Mouse (Mus musculus) hindbrain, embryonic 12.5 days (tissue): ENCODE data around the gene Fam72a. TPM values are rescaled to one million over a fixed set of nuclear protein-coding genes. Genes with fewer than 3 reads are reported as not detected.
A peak's percentile ranks its signal among the peaks of the same experiment; 100 is the strongest.

Experiments
- ATAC-seq: fragments of 200-750 bp; cut with Nextera tagmentation; 2 replicates; pipeline ENCODE4 v1.8.0; 2017; ENCODE audit warnings: moderate TSS enrichment; ENCODE audit not compliant: low FRiP score
- H3K27ac ChIP-seq: fragments of 300-500 bp; sonication (generic); 2 replicates; pipeline ENCODE4 v1.5.1; 2016; ENCODE audit warnings: mild to moderate bottlenecking
- H3K27me3 ChIP-seq: fragments of 300-500 bp; sonication (generic); 2 replicates; pipeline ENCODE4 v1.6.1; 2016; ENCODE audit warnings: mild to moderate bottlenecking
- H3K36me3 ChIP-seq: fragments of 300-500 bp; sonication (generic); 2 replicates; pipeline ENCODE4 v1.6.1; 2016; ENCODE audit warnings: mild to moderate bottlenecking
- H3K4me1 ChIP-seq: fragments of 300-500 bp; sonication (generic); 2 replicates; pipeline ENCODE4 v1.6.1; 2016
- H3K4me2 ChIP-seq: fragments of 300-500 bp; sonication (generic); replicated peaks from 2 replicates; pipeline ENCODE4 v1.6.1; 2016; ENCODE audit warnings: mild to moderate bottlenecking
- H3K4me3 ChIP-seq: fragments of 300-500 bp; sonication (generic); 2 replicates; pipeline ENCODE4 v1.5.1; 2016; ENCODE audit warnings: mild to moderate bottlenecking
- H3K9ac ChIP-seq: fragments of 300-500 bp; sonication (generic); 2 replicates; pipeline ENCODE4 v1.6.1; 2016; ENCODE audit warnings: mild to moderate bottlenecking, moderate library complexity
- H3K9me3 ChIP-seq: fragments of 300-500 bp; sonication (generic); replicated peaks from 2 replicates; pipeline ENCODE4 v1.6.1; 2016; ENCODE audit warnings: mild to moderate bottlenecking
- WGBS: fragments of 180-500 bp; shearing (Covaris S2); methylation state at CpG from one replicate; pipeline ENCODE4 v1.1.7; 2016; 5-methylcytosine and 5-hydroxymethylcytosine counted together
- polyA plus RNA-seq: library from polyadenylated mRNA; unstranded; fragments of >200 nt; fragmentation: Nextera tagmentation; extraction: Ambion mirVana; gene quantifications from 2 replicates; pipeline ENCODE4 v1.2.1, GENCODE M21; 2016

Fam72a gene
- polyA plus RNA-seq, 1 experiment from 2014 or later, result 2.8 TPM

GRCm38 (mm10) chr1:131511131-131511530 lies 16.6 kb upstream of the Fam72a start:
- no peak overlapping the region for H3K4me2 ChIP-seq
- peaks cover 2% of the 10 kb centered on the region; the same call in 1 of the 2 replicates for H3K4me1 ChIP-seq
- no peaks in the 10 kb centered on the region for H3K27me3 ChIP-seq
- ATAC-seq, result no peak
- no peak overlapping the region for H3K4me3 ChIP-seq
- H3K9ac ChIP-seq, result no peak overlapping the region
- no peaks in the 10 kb centered on the region for H3K9me3 ChIP-seq
- H3K27ac ChIP-seq, result no peak overlapping the region
- no peaks in the 10 kb centered on the region for H3K36me3 ChIP-seq

DNA sequence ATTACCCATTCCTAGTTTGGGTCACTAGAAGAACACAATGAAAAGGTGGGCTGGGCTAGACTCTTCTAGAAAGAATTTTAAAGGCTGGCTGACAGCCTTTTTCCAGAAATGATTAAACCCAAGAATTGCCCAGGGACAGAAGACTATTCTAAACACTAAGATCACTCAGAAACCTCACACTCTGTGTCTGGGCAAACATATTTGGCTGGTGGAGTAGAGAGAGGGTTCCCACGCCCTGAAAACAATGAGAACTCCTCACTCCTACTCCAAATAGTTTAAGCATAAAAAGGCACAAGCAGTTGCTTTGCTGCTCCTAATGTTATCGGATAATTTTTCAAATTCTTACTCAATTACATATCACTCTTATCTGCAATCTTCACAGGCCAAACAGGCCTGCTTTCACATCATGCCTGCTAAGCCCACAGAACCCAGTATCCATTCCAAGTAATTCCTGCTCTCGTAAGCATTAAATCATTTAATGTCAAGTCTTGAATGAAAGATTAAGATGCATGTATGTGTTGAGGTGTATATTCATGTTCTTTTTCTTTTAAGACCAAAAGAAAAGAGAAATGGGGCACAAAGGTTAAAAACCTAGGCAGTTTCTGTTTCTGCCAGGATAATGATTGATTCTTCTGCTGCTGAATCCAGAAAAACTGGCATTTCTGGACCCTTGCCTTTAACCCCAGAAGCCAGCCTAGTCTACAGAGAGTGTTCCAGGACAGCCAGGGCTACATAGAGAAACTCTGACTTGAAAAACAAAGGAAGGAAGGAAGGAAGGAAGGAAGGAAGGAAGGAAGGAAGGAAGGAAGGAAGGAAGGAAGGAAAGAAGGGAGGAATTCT lies 15.8 kb upstream of the Fam72a start:
- Histone ChIP-seq H3K4me2 (no peak overlapping the region), H3K4me1 (no peaks in the 10 kb centered on the region; the same call in 1 of the 2 replicates), H3K9me3 (no peaks in the 10 kb centered on the region), H3K36me3 (no peaks in the 10 kb centered on the region), H3K27ac (no peak overlapping the region), H3K27me3 (no peaks in the 10 kb centered on the region), H3K9ac (no peak overlapping the region), H3K4me3 (no peak overlapping the region)
- ATAC-seq, result no peak
- 80% methylated on average over 3 of the region's 3 CpGs for WGBS

- no peak overlapping the region for H3K9ac ChIP-seq
- WGBS, result 94% methylated on average over 2 of the region's 2 CpGs
- H3K9me3 ChIP-seq, result no peaks in the 10 kb centered on the region
- H3K4me3 ChIP-seq, result no peak overlapping the region
- no peaks in the 10 kb centered on the region for H3K27me3 ChIP-seq
- no peak overlapping the region for H3K27ac ChIP-seq
- no peak for ATAC-seq
- no peaks in the 10 kb centered on the region for H3K36me3 ChIP-seq
- H3K4me2 ChIP-seq, result no peak overlapping the region
- H3K4me1 ChIP-seq, result no peaks in the 10 kb centered on the region; the same call in 1 of the 2 replicates
Measured at GRCm38 (mm10) chr1:131513136-131513535, 14.6 kb upstream of the Fam72a start.

DNA sequence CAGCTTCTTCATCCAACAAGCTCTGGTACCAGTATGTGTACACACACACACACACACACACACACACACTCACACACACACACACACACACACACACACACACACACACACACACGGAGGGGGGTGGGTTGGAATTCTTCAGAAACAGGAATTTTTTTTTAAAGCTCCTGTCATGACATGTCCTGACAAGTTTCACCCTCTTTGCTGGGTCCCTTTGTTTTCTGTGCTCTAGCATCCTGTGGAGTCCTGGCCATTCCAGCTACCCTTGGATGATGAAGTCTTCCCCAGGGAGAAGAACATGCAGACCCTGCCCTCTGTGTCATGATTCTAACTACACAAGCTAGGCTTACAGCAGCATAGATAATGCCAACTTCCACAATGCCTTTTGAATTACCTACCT lies 13.5 kb upstream of the Fam72a start:
- Histone ChIP-seq H3K9me3 (no peaks in the 10 kb centered on the region), H3K27me3 (no peaks in the 10 kb centered on the region), H3K4me1 (no peaks in the 10 kb centered on the region; the same call in 1 of the 2 replicates), H3K27ac (no peak overlapping the region), H3K9ac (no peak overlapping the region), H3K4me3 (no peak overlapping the region), H3K4me2 (no peak overlapping the region), H3K36me3 (no peaks in the 10 kb centered on the region)
- 64% methylated on average over 1 of the region's 1 CpGs for WGBS
- no peak for ATAC-seq

GRCm38 (mm10) chr1:131516588-131516987 lies 11.1 kb upstream of the Fam72a start:
- no peaks in the 10 kb centered on the region for H3K27me3 ChIP-seq
- no peaks in the 10 kb centered on the region for H3K9me3 ChIP-seq
- WGBS, result 90% methylated on average over 3 of the region's 3 CpGs
- H3K4me2 ChIP-seq, result no peak overlapping the region
- H3K4me1 ChIP-seq, result no peaks in the 10 kb centered on the region; the same call in 1 of the 2 replicates
- H3K9ac ChIP-seq, result no peak overlapping the region
- H3K4me3 ChIP-seq, result no peak overlapping the region
- no peak overlapping the region for H3K27ac ChIP-seq
- ATAC-seq, result no peak
- no peaks in the 10 kb centered on the region for H3K36me3 ChIP-seq

- Histone ChIP-seq H3K9ac (peak overlapping the region; percentile 32; the same call in 1 of the 2 replicates), H3K27ac (no peak overlapping the region), H3K27me3 (no peaks in the 10 kb centered on the region), H3K36me3 (no peaks in the 10 kb centered on the region), H3K4me1 (peaks cover 36% of the 10 kb centered on the region), H3K4me3 (peak overlapping the region; percentile 87), H3K9me3 (no peaks in the 10 kb centered on the region), H3K4me2 (peak overlapping the region; percentile 91)
- ATAC-seq, result no peak
- WGBS, result 35% methylated on average over 3 of the region's 3 CpGs
Measured at GRCm38 (mm10) chr1:131523794-131524193, 3.9 kb upstream of the Fam72a start.

GRCm38 (mm10) chr1:131525101-131525585 lies 2.6 kb upstream of the Fam72a start:
- Histone ChIP-seq H3K9ac (peak overlapping the region; percentile 89), H3K9me3 (no peaks in the 10 kb centered on the region), H3K36me3 (no peaks in the 10 kb centered on the region), H3K4me3 (peak overlapping the region; percentile 87), H3K4me2 (peak overlapping the region; percentile 91), H3K4me1 (peaks cover 47% of the 10 kb centered on the region), H3K27me3 (no peaks in the 10 kb centered on the region), H3K27ac (peak overlapping the region; percentile 94)
- ATAC-seq, result no peak
- WGBS, result 1% methylated on average over 26 of the region's 26 CpGs

DNA sequence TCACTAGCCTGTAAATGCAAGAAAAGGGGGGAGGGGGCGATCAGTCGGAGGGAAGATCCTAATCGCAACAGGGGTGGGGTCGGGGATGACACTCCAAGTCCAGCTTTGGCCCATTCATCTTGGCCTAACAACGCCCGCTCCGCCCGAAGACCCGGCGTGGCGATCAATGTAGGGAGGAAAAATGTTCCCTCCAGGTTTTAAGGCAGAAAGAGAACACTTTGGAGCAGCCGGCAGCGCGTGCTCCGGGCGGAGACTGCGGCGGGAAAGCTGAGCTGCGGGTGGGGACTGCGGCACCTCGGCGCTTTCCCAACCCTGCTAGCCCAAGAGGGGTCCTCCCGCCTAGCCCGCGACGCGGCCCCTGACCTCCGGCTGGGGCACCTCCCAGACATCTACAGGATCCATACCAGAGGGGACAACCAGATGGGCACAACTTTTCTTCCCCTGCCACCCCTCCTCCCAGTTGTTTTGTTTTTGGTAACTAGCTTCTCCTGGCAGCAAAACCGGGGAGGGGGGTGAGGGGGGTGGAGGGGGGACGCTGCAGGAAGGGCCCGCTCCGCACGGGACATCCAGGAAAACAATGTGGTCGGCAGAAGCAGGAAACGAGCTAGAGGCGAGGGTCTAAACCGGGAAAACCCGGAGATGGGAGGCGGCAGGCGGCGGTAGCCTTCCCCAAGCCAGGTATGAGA lies 2.0 kb upstream of the Fam72a start:
- WGBS, result 0% methylated on average over 38 of the region's 41 CpGs
- H3K4me1 ChIP-seq, result peaks cover 47% of the 10 kb centered on the region

DNA sequence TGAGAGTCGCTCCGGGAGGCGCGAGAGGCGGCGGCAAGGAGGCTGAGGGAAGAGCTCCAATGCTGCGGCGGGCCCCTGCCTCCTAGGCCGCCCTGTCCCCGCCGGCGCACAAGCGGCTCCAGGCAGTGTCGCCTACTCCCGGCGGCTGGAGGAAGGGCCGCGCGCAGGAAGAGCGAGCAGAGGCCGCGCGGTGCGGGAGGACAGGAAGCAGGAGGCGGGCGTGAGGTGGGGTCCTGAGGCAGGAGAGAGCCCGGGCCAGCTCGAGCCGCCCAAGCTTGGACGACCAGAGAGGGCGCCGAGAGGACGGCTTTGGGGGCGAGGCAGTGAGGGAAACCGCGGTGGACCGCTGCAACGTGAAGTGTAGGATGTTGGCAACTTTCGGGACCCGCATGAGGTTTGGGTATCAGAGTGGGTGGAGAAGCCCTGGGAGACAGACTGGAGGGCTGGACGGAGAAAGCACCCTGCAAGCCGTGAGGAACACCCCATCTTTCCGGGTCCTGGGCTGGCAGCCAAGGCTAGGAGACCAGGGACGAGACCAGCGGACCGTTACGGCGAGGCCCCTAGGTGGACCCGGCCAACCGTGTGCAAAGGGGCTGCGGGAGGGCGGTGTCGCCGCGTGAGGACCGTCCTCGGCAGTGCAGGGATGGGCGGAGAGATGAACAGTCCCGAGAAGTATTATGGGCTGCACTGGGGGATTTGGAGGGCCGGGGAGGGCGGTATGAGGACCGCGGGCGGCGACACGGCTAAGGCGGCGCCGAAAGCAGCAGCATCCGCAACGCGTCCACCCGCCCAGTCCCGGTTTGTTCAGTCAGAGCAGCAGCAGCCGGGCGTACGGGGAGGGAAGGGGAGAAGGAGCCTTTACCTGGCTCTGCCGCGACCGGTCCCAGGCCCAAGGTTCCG lies 1.1 kb upstream of the Fam72a start:
- peak overlapping the region; percentile 87 for H3K4me3 ChIP-seq
- peaks cover 47% of the 10 kb centered on the region for H3K4me1 ChIP-seq
- H3K27me3 ChIP-seq, result no peaks in the 10 kb centered on the region
- ATAC-seq, result peak; percentile 53
- peak overlapping the region; percentile 91 for H3K4me2 ChIP-seq
- WGBS, result under 1% methylated on average over 64 of the region's 81 CpGs
- peak overlapping the region; percentile 94 for H3K27ac ChIP-seq
- H3K9ac ChIP-seq, result peak overlapping the region; percentile 89
- H3K9me3 ChIP-seq, result no peaks in the 10 kb centered on the region
- no peaks in the 10 kb centered on the region for H3K36me3 ChIP-seq

More for the DNA sequence above, 2.0 kb upstream of the Fam72a start:
- Histone ChIP-seq H3K9me3 (no peaks in the 10 kb centered on the region), H3K9ac (peak overlapping the region; percentile 89), H3K27ac (peak overlapping the region; percentile 94), H3K36me3 (no peaks in the 10 kb centered on the region), H3K4me2 (peak overlapping the region; percentile 91), H3K4me3 (peak overlapping the region; percentile 87), H3K27me3 (no peaks in the 10 kb centered on the region)
- ATAC-seq, result no peak

GRCm38 (mm10) chr1:131528081-131528507 lies 391 bp downstream of the Fam72a start:
- ATAC-seq, result no peak
- H3K4me1 ChIP-seq, result peaks cover 39% of the 10 kb centered on the region

GRCm38 (mm10) chr1:131528561-131529166 lies 961 bp downstream of the Fam72a start:
- Histone ChIP-seq H3K9me3 (no peaks in the 10 kb centered on the region), H3K27ac (no peak overlapping the region), H3K36me3 (no peaks in the 10 kb centered on the region), H3K4me2 (peak overlapping the region; percentile 97), H3K4me3 (peak overlapping the region; percentile 72), H3K4me1 (peaks cover 34% of the 10 kb centered on the region), H3K27me3 (no peaks in the 10 kb centered on the region), H3K9ac (peak overlapping the region; percentile 59)
- no peak for ATAC-seq
- WGBS, result 2% methylated on average over 9 of the region's 9 CpGs

More at GRCm38 (mm10) chr1:131528081-131528507, 391 bp downstream of the Fam72a start:
- Histone ChIP-seq H3K4me2 (peak overlapping the region; percentile 97), H3K9me3 (no peaks in the 10 kb centered on the region), H3K4me3 (peak overlapping the region; percentile 72), H3K27ac (peak overlapping the region; percentile 78), H3K27me3 (no peaks in the 10 kb centered on the region), H3K36me3 (no peaks in the 10 kb centered on the region), H3K9ac (peak overlapping the region; percentile 59)
- WGBS, result under 1% methylated on average over 34 of the region's 34 CpGs
